Mouse (Mus musculus) lung, postnatal 0 days (tissue): ENCODE data around the gene Zcchc9. TPM values are rescaled to one million over a fixed set of nuclear protein-coding genes. Genes with fewer than 3 reads are reported as not detected.

Source experiments
- ATAC-seq: fragments of 200-750 bp; cut with Nextera tagmentation; 2 replicates; pipeline ENCODE4 v1.8.0; 2017; ENCODE audit warnings: moderate library complexity
- DNase-seq: peaks from one replicate; pipeline ENCODE4 v3.0.0-alpha.2; 2016; ENCODE audit warnings: low spot score
- H3K27ac ChIP-seq: fragments of 300-500 bp; sonication (generic); 2 replicates; pipeline ENCODE4 v1.5.1; 2014; ENCODE audit warnings: antibody characterized with exemption, mild to moderate bottlenecking, low read length, mixed read lengths
- H3K27me3 ChIP-seq: fragments of 300-500 bp; sonication (generic); replicated peaks from 2 replicates; pipeline ENCODE4 v1.6.1; 2014; ENCODE audit warnings: low read length, mixed read lengths; ENCODE audit not compliant: insufficient read depth
- H3K36me3 ChIP-seq: fragments of 300-500 bp; sonication (generic); 2 replicates; pipeline ENCODE4 v1.6.1; 2014; ENCODE audit warnings: low read length, mixed read lengths; ENCODE audit not compliant: insufficient read depth
- H3K4me1 ChIP-seq: fragments of 300-500 bp; sonication (generic); 2 replicates; pipeline ENCODE4 v1.6.1; 2014; ENCODE audit warnings: antibody characterized with exemption, low read depth, low read length, mixed read lengths; ENCODE audit not compliant: insufficient read depth
- H3K4me2 ChIP-seq: fragments of 300-500 bp; sonication (generic); replicated peaks from 2 replicates; pipeline ENCODE4 v1.6.1; 2014; ENCODE audit warnings: low read depth, mild to moderate bottlenecking, low read length, moderate library complexity, mixed read lengths
- H3K4me3 ChIP-seq: fragments of 300-500 bp; sonication (generic); 2 replicates; pipeline ENCODE4 v1.5.1; 2014; ENCODE audit warnings: low read depth, low read length
- H3K9ac ChIP-seq: fragments of 300-500 bp; sonication (generic); replicated peaks from 2 replicates; pipeline ENCODE4 v1.6.1; 2014; ENCODE audit warnings: low read depth, mild to moderate bottlenecking
- H3K9me3 ChIP-seq: fragments of 300-500 bp; sonication (generic); 2 replicates; pipeline ENCODE4 v1.6.1; 2016; ENCODE audit warnings: low read length, mixed read lengths
- CTCF ChIP-seq: IDR thresholded peaks from 2 replicates; pipeline ENCODE4 v1.5.1; 2016; ENCODE audit warnings: antibody characterized with exemption, mild to moderate bottlenecking
- EP300 ChIP-seq: IDR thresholded peaks from 2 replicates; pipeline ENCODE4 v1.6.1; 2016; ENCODE audit warnings: antibody characterized with exemption, mild to moderate bottlenecking, control low read depth
- WGBS: fragments of 180-500 bp; shearing (Covaris S2); extraction: QIAGEN DNeasy Blood & Tissue Kit; methylation state at CpG from one replicate; pipeline ENCODE4 v1.1.7; 2014; 5-methylcytosine and 5-hydroxymethylcytosine counted together
- polyA plus RNA-seq: library from polyadenylated mRNA; unstranded; fragments of >200 nt; fragmentation: Nextera tagmentation; extraction: Ambion mirVana; gene quantifications from 2 replicates; pipeline ENCODE4 v1.2.1, GENCODE M21; 2015

Gene Zcchc9
- polyA plus RNA-seq, 1 experiment from 2014 or later: 22.3 TPM

DNA sequence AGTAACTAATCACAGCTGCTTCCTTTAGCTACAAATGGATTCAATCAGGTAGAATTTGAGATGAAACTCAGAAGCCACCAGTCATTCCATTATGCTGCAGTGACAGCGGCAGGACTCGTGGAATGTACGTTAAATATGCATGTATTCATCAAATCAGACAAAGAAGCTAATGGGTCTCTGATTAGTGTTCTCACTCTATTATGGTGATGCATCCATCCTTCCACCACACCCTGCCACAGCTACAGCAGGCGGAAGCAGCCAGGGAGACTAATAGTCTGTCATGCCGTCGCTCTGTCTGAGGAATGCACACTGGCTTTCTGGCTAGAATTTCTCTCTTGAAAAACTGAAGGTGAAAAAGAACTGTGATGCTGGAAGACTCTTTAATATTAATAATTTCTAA is 11.5 kb downstream of the Zcchc9 start:
- Histone ChIP-seq H3K36me3 (peaks cover 28% of the 10 kb centered on the region; the same call in 1 of the 2 replicates), H3K9ac (no peak overlapping the region), H3K4me1 (no peaks in the 10 kb centered on the region), H3K4me3 (no peak overlapping the region), H3K27me3 (no peaks in the 10 kb centered on the region), H3K4me2 (no peak overlapping the region), H3K9me3 (no peaks in the 10 kb centered on the region), H3K27ac (no peak overlapping the region)
- DNase-seq (no peak), ATAC-seq (no peak)
- WGBS: 89% methylated on average over 6 of the region's 6 CpGs
- TF ChIP-seq EP300 (no peak), CTCF (no peak)

DNA sequence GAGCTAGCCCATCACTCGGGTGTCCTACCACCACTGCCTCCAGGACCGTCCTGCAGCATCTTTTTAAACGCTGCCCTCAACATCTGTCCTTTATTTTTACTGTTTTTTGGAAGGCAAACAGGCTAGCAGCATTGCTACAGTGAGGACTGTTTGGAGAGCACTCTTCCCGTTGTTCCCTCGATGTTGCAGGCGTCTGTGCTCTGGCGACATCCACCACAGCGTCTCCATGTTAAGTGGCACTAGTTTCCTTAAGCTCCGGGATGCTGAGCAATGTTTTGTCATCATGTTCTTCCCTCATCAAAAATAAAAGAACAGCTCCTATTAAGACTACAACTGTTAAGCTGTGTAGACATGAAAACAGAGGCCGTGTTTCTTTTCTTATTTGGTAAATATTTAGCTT is 11.9 kb downstream of the Zcchc9 start:
- Histone ChIP-seq H3K4me2 (no peak overlapping the region), H3K4me3 (no peak overlapping the region), H3K27me3 (no peaks in the 10 kb centered on the region), H3K9ac (no peak overlapping the region), H3K27ac (no peak overlapping the region), H3K36me3 (peaks cover 28% of the 10 kb centered on the region; the same call in 1 of the 2 replicates), H3K9me3 (no peaks in the 10 kb centered on the region), H3K4me1 (no peaks in the 10 kb centered on the region)
- no peak for TF ChIP-seq EP300
- no peak for TF ChIP-seq CTCF
- DNase-seq: no peak
- no peak for ATAC-seq
- WGBS: 81% methylated on average over 10 of the region's 10 CpGs

DNA sequence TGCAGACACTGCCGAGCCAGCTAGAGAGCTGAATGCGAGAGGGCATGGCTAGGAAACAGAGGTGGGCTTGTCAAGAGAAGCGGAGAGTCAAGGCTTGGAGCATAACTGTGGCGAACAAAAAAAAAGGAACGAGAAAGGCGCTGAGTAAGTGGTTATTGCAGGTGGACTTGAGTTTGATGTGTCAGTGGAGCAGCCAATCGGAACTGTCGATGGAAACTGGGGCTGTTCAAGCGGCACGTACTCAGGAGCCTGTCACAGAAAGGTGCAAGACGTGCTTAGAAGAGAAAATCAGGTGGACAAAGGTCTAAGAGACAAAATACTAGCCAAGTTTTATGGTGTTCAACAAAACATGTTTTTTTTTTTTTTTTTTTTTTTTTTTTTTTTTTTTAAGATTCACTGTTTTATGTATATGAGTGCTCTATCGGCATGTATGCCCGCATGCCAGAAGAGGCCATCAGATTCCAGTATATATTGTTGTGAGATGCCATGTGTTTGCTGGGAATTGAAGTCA is 12.5 kb downstream of the Zcchc9 start:
- H3K4me3 ChIP-seq: no peak overlapping the region
- DNase-seq (no peak), ATAC-seq (no peak)
- H3K36me3 ChIP-seq: peaks cover 28% of the 10 kb centered on the region; the same call in 1 of the 2 replicates
- H3K27me3 ChIP-seq: no peaks in the 10 kb centered on the region
- no peak overlapping the region for H3K9ac ChIP-seq
- WGBS: 94% methylated on average over 13 of the region's 13 CpGs
- no peaks in the 10 kb centered on the region for H3K9me3 ChIP-seq
- TF ChIP-seq CTCF (no peak), EP300 (no peak)
- no peak overlapping the region for H3K27ac ChIP-seq
- H3K4me1 ChIP-seq: no peaks in the 10 kb centered on the region
- H3K4me2 ChIP-seq: no peak overlapping the region

DNA sequence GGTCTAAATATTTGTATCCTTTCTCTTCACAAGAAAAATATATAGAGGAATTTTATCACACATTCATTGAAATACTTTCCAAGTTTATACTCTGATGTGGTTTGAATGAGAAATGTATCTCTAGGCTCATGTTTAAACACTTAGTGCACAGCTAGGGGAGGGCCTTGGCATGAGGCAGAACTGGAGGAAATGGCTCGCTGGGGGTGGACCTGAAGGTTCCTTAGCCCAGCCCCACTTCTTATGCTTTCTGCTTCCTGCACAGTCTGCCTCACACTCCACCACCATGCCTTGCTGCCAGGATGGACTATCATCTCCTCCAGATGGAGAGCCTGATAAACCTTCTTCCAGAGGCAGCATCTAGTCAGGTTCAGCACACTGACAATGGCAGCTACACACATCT is 15.5 kb downstream of the Zcchc9 start:
- no peaks in the 10 kb centered on the region for H3K9me3 ChIP-seq
- H3K27me3 ChIP-seq: no peaks in the 10 kb centered on the region
- TF ChIP-seq EP300: no peak
- no peak for TF ChIP-seq CTCF
- no peak for DNase-seq
- H3K4me2 ChIP-seq: no peak overlapping the region
- no peak overlapping the region for H3K4me3 ChIP-seq
- H3K27ac ChIP-seq: no peak overlapping the region
- WGBS: 15% methylated on average over 1 of the region's 1 CpGs
- 0 out of 2 replicates have a peak, but pooled peaks cover 8% of the 10 kb centered on the region for H3K36me3 ChIP-seq
- no peaks in the 10 kb centered on the region for H3K4me1 ChIP-seq
- no peak for ATAC-seq
- no peak overlapping the region for H3K9ac ChIP-seq

DNA sequence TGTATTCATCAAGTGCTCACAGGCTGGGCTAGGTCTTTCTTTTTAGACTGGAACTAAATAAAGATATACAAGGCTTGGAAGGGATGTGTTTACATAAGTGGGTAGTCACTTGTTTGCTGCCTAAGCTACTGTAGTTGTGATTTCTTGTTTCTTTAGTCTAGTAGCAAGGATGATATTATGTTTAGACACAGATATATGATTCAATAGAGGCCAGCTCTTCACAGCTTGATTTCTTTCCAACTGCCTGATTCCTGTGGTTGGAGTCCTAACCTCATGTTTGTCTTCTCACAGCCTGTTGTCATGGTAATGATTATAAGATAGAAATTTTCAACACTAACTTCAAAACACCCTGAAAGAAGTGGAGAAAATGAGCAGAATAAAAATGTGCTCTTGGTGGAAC is 27.6 kb downstream of the Zcchc9 start:
- Histone ChIP-seq H3K4me1 (no peaks in the 10 kb centered on the region), H3K27me3 (no peaks in the 10 kb centered on the region), H3K4me3 (no peak overlapping the region), H3K36me3 (no peaks in the 10 kb centered on the region), H3K9me3 (no peaks in the 10 kb centered on the region), H3K27ac (no peak overlapping the region), H3K9ac (no peak overlapping the region), H3K4me2 (no peak overlapping the region)
- ATAC-seq (no peak), DNase-seq (peak; percentile 6)
- TF ChIP-seq EP300 (no peak), CTCF (no peak)

DNA sequence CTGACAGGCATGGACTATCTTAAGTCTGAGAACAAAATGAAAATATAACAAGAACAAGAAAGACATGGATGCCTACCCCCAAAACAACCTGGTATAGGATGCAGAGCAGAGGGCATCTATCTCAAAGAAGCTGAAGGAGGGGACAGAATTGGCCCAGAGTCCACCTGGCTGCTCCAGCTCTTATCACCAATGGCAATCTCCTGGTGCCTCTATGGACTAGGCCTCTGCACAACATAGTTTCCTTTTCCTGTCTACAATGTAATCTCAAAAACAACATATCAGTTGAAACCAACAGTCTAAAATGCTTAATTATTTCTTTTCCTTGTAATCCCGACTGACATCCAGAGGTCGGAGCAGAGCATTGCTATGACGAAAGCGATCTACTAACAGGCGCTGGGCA is 29.4 kb downstream of the Zcchc9 start:
- DNase-seq: no peak
- no peaks in the 10 kb centered on the region for H3K9me3 ChIP-seq
- H3K27ac ChIP-seq: no peak overlapping the region
- no peaks in the 10 kb centered on the region for H3K27me3 ChIP-seq
- H3K4me1 ChIP-seq: no peaks in the 10 kb centered on the region
- H3K4me2 ChIP-seq: no peak overlapping the region
- TF ChIP-seq EP300 (no peak), CTCF (no peak)
- no peak for ATAC-seq
- H3K36me3 ChIP-seq: no peaks in the 10 kb centered on the region
- H3K9ac ChIP-seq: no peak overlapping the region
- 91% methylated on average over 5 of the region's 5 CpGs for WGBS
- no peak overlapping the region for H3K4me3 ChIP-seq
